Mouse (Mus musculus) kidney, postnatal 0 days (tissue): Measurements from ENCODE around the gene Cdc42se2. TPM values are rescaled to one million over a fixed set of nuclear protein-coding genes. Genes with fewer than 3 reads are reported as not detected.

Experiments used
- ATAC-seq: fragments of 200-750 bp; cut with Nextera tagmentation; replicated peaks from 2 replicates; pipeline ENCODE4 v1.8.0; 2017; ENCODE audit warnings: low read depth, moderate number of reproducible peaks, moderate TSS enrichment, moderate library complexity; ENCODE audit not compliant: low FRiP score
- DNase-seq: peaks from one replicate; pipeline ENCODE4 v3.0.0-alpha.2; 2016; ENCODE audit warnings: low spot score
- H3K27ac ChIP-seq: fragments of 300-500 bp; sonication (generic); 2 replicates; pipeline ENCODE4 v1.5.1; 2014; ENCODE audit warnings: mild to moderate bottlenecking
- H3K27me3 ChIP-seq: fragments of 300-500 bp; sonication (generic); 2 replicates; pipeline ENCODE4 v1.6.1; 2014; ENCODE audit warnings: low read length, mixed read lengths; ENCODE audit not compliant: insufficient read depth
- H3K36me3 ChIP-seq: fragments of 300-500 bp; sonication (generic); 2 replicates; pipeline ENCODE4 v1.6.1; 2014; ENCODE audit warnings: low read length, mixed read lengths; ENCODE audit not compliant: insufficient read depth
- H3K4me1 ChIP-seq: fragments of 300-500 bp; sonication (generic); replicated peaks from 2 replicates; pipeline ENCODE4 v1.6.1; 2014; ENCODE audit warnings: antibody characterized with exemption, low read length, mixed read lengths; ENCODE audit not compliant: insufficient read depth
- H3K4me2 ChIP-seq: fragments of 300-500 bp; sonication (generic); 2 replicates; pipeline ENCODE4 v1.6.1; 2014; ENCODE audit warnings: mild to moderate bottlenecking, low read length, moderate library complexity, mixed read lengths
- H3K4me3 ChIP-seq: fragments of 300-500 bp; sonication (generic); replicated peaks from 2 replicates; pipeline ENCODE4 v1.5.1; 2014; ENCODE audit warnings: low read depth, low read length
- H3K9ac ChIP-seq: fragments of 300-500 bp; sonication (generic); 2 replicates; pipeline ENCODE4 v1.6.1; 2014; ENCODE audit warnings: low read depth, low read length
- H3K9me3 ChIP-seq: fragments of 300-500 bp; sonication (generic); replicated peaks from 2 replicates; pipeline ENCODE4 v1.6.1; 2016; ENCODE audit warnings: low read length, inconsistent platforms, mixed read lengths
- CTCF ChIP-seq: IDR thresholded peaks from 2 replicates; pipeline ENCODE4 v1.5.1; 2016; ENCODE audit warnings: antibody characterized with exemption, low read depth, mild to moderate bottlenecking, moderate library complexity
- WGBS: fragments of 180-500 bp; shearing (Covaris S2); extraction: QIAGEN DNeasy Blood & Tissue Kit; methylation state at CpG from one replicate; pipeline ENCODE4 v1.1.7; 2014; 5-methylcytosine and 5-hydroxymethylcytosine counted together
- polyA plus RNA-seq: library from polyadenylated mRNA; unstranded; fragments of >200 nt; fragmentation: Nextera tagmentation; extraction: Ambion mirVana; gene quantifications from 2 replicates; pipeline ENCODE4 v1.2.1, GENCODE M21; 2015

Cdc42se2 gene
- polyA plus RNA-seq, 1 experiment from 2014 or later = 64.3 TPM

GRCm38 (mm10) chr11:54697611-54698010, 89.9 kb downstream of the Cdc42se2 start:
- Histone ChIP-seq H3K4me3 (no peak overlapping the region), H3K9me3 (no peaks in the 10 kb centered on the region), H3K27me3 (no peaks in the 10 kb centered on the region), H3K9ac (no peak overlapping the region), H3K4me2 (no peak overlapping the region), H3K36me3 (0 out of 2 replicates have a peak, but pooled peaks cover 16% of the 10 kb centered on the region), H3K27ac (no peak overlapping the region), H3K4me1 (no peaks in the 10 kb centered on the region)
- no peak for ATAC-seq
- WGBS = 77% methylated on average over 5 of the region's 5 CpGs
- no peak for TF ChIP-seq CTCF
- no peak for DNase-seq

DNA sequence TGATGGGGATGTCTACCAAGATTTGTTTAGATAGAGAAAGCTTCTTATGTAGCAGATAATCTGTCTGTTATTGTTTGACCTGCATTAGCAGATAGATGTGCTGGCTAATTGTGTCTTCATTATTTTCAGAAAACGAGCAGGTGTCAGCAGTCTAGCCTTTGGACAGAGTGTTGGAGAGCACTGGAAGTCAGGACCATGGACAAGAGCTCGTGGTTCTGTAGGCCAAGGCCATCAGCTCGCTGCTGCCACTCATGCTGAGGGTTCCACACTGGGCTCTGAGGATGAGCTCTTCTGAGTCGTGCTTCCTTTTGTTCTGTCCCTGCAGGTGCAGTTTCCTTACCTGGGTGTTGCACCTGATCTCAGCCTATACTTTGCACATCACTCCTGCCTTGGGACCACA, 91.5 kb downstream of the Cdc42se2 start:
- TF ChIP-seq CTCF = no peak
- DNase-seq (peak; percentile 13), ATAC-seq (no peak)
- Histone ChIP-seq H3K4me1 (no peaks in the 10 kb centered on the region), H3K9me3 (no peaks in the 10 kb centered on the region), H3K4me2 (no peak overlapping the region), H3K27ac (no peak overlapping the region), H3K36me3 (peaks cover 24% of the 10 kb centered on the region), H3K9ac (no peak overlapping the region), H3K4me3 (no peak overlapping the region), H3K27me3 (no peaks in the 10 kb centered on the region)
- 64% methylated on average over 4 of the region's 4 CpGs for WGBS

DNA sequence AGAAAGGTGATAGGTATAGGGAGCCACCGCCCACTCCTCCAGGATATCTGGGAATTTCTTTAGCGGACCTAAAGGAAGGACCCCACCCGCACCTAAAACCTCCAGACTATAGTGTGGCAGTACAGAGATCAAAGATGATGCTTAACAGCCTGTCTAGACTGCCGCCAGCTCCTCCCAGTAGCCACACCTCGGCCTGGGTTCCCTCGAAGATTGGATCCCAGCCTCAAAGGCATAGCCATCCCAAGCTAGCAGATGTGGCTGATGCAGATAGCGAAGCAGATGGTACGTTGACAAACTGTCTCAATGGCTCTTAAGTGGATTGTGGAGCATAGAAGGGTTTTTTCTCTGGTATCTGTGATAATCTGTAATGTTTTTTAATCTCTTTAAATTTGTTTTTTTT, 93.2 kb downstream of the Cdc42se2 start:
- DNase-seq (no peak), ATAC-seq (no peak)
- Histone ChIP-seq H3K9ac (no peak overlapping the region), H3K4me3 (no peak overlapping the region), H3K9me3 (no peaks in the 10 kb centered on the region), H3K27me3 (no peaks in the 10 kb centered on the region), H3K4me2 (no peak overlapping the region), H3K36me3 (peaks cover 33% of the 10 kb centered on the region), H3K4me1 (no peaks in the 10 kb centered on the region), H3K27ac (no peak overlapping the region)
- TF ChIP-seq CTCF = no peak
- WGBS = 60% methylated on average over 8 of the region's 8 CpGs

GRCm38 (mm10) chr11:54693696-54694095, 93.8 kb downstream of the Cdc42se2 start:
- no peaks in the 10 kb centered on the region for H3K9me3 ChIP-seq
- TF ChIP-seq CTCF = no peak
- H3K27ac ChIP-seq = no peak overlapping the region
- 83% methylated on average over 6 of the region's 6 CpGs for WGBS
- peaks cover 33% of the 10 kb centered on the region for H3K36me3 ChIP-seq
- no peaks in the 10 kb centered on the region for H3K27me3 ChIP-seq
- H3K4me2 ChIP-seq = no peak overlapping the region
- no peak overlapping the region for H3K9ac ChIP-seq
- DNase-seq (no peak), ATAC-seq (no peak)
- no peak overlapping the region for H3K4me3 ChIP-seq
- no peaks in the 10 kb centered on the region for H3K4me1 ChIP-seq

DNA sequence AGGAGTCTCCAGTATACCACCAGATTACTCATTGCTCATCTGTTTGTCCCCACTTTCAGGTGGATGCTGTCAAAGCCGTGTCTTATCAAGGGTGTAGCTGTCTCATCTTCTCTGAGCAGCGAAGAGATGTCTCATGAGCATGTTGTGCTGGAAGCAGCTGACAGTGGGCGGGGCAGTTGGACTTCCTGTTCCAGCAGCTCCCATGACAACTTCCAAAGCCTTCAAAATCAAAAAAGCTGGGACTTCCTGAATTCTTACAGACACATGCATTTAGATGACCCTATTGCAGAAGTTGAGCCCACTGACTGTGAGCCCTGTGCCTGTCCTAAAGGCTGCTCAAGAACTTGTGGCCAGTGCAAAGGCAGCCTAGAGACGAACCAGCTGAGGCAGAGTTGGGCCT, 96.3 kb downstream of the Cdc42se2 start:
- no peak overlapping the region for H3K9ac ChIP-seq
- 77% methylated on average over 4 of the region's 4 CpGs for WGBS
- TF ChIP-seq CTCF = no peak

GRCm38 (mm10) chr11:54690171-54690570, 97.3 kb downstream of the Cdc42se2 start:
- Histone ChIP-seq H3K4me2 (no peak overlapping the region), H3K36me3 (peaks cover 38% of the 10 kb centered on the region), H3K9ac (no peak overlapping the region), H3K4me3 (no peak overlapping the region), H3K27ac (no peak overlapping the region), H3K9me3 (no peaks in the 10 kb centered on the region), H3K27me3 (no peaks in the 10 kb centered on the region), H3K4me1 (no peaks in the 10 kb centered on the region)
- no peak for TF ChIP-seq CTCF
- ATAC-seq (no peak), DNase-seq (no peak)
- 88% methylated on average over 4 of the region's 4 CpGs for WGBS

More for the DNA sequence above, 96.3 kb downstream of the Cdc42se2 start:
- DNase-seq (peak; percentile 22), ATAC-seq (no peak)
- H3K4me3 ChIP-seq = no peak overlapping the region
- H3K9me3 ChIP-seq = no peaks in the 10 kb centered on the region
- no peaks in the 10 kb centered on the region for H3K4me1 ChIP-seq
- no peak overlapping the region for H3K27ac ChIP-seq
- no peaks in the 10 kb centered on the region for H3K27me3 ChIP-seq
- H3K36me3 ChIP-seq = peaks cover 34% of the 10 kb centered on the region
- no peak overlapping the region for H3K4me2 ChIP-seq

DNA sequence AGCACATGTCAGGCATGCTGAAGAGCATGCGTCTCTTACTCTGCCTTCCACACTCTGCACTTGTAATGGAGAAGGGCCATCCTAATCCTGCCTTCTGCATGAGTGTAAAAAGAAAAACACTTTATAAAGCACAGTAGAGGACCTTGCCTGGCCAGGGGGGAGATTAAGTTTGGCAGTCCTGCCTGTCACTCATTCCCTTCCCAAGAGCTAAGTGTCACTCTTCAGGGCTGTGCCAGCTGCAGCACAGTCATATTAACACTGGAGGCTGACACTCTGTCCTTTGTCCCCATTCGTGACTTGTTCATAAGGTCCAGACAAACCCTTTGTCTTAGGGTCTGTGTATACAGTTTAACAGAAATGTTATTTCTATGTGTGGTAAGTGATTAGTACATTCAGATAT, 102.6 kb downstream of the Cdc42se2 start:
- no peak for TF ChIP-seq CTCF
- H3K4me2 ChIP-seq = no peak overlapping the region
- H3K27ac ChIP-seq = no peak overlapping the region
- H3K4me1 ChIP-seq = no peaks in the 10 kb centered on the region
- DNase-seq (no peak), ATAC-seq (no peak)
- peaks cover 26% of the 10 kb centered on the region for H3K36me3 ChIP-seq
- H3K9ac ChIP-seq = no peak overlapping the region
- 84% methylated on average over 2 of the region's 2 CpGs for WGBS
- H3K27me3 ChIP-seq = no peaks in the 10 kb centered on the region
- H3K4me3 ChIP-seq = no peak overlapping the region
- H3K9me3 ChIP-seq = no peaks in the 10 kb centered on the region
